Mouse (Mus musculus) CH12.LX (cell line): ENCODE data around the gene Gemin2.

Experiments
- CHD1 ChIP-seq: IDR thresholded peaks from 2 replicates; pipeline ENCODE4 v1.6.1; 2012; ENCODE audit warnings: low read depth, low read length, improper control_type of control experiment, inconsistent platforms
- CTCF ChIP-seq, 2 experiments: IDR thresholded peaks in 1 of 2; conservative IDR thresholded peaks in 1 of 2; 2 replicates each; pipeline ENCODE4 v1.5.1; 2011 to 2012; ENCODE audit warnings: low read depth in 2 of 2, low read length in 2 of 2, improper control_type of control experiment in 1 of 2, inconsistent platforms in 1 of 2, mild to moderate bottlenecking in 1 of 2, moderate library complexity in 1 of 2
- ELF1 ChIP-seq: IDR thresholded peaks from 2 replicates; pipeline ENCODE4 v1.6.1; 2014; ENCODE audit warnings: low read depth, mild to moderate bottlenecking, inconsistent platforms, low read length, improper control_type of control experiment
- EP300 ChIP-seq: IDR thresholded peaks from 2 replicates; pipeline ENCODE4 v1.6.1; 2011; ENCODE audit warnings: low read length, improper control_type of control experiment
- ETS1 ChIP-seq: conservative IDR thresholded peaks from 2 replicates; pipeline ENCODE4 v1.6.1; 2012; ENCODE audit warnings: low read depth, mild to moderate bottlenecking, inconsistent platforms, low read length, improper control_type of control experiment, moderate library complexity
- IRF4 ChIP-seq: IDR thresholded peaks from 2 replicates; pipeline ENCODE4 v1.6.1; 2014; ENCODE audit warnings: low read depth, mild to moderate bottlenecking, inconsistent platforms, low read length, improper control_type of control experiment
- MAFK ChIP-seq: IDR thresholded peaks from 2 replicates; pipeline ENCODE4 v1.6.1; 2011; ENCODE audit warnings: low read length, improper control_type of control experiment; ENCODE audit not compliant: insufficient replicate concordance
- MAX ChIP-seq: IDR thresholded peaks from 2 replicates; pipeline ENCODE4 v1.6.1; 2011; ENCODE audit warnings: low read length, improper control_type of control experiment
- PAX5 ChIP-seq: IDR thresholded peaks from 2 replicates; pipeline ENCODE4 v1.6.1; 2012; ENCODE audit warnings: low read length, inconsistent platforms, mixed read lengths
- POLR2A ChIP-seq: IDR thresholded peaks from 2 replicates; pipeline ENCODE4 v1.6.1; 2011; ENCODE audit warnings: low read depth, mild to moderate bottlenecking, improper control_type of control experiment, low read length
- SIN3A ChIP-seq: IDR thresholded peaks from 2 replicates; pipeline ENCODE4 v1.6.1; 2012; ENCODE audit warnings: low read length, improper control_type of control experiment, inconsistent platforms
- TCF12 ChIP-seq: IDR thresholded peaks from 2 replicates; pipeline ENCODE4 v1.6.1; 2014; ENCODE audit warnings: low read depth, mild to moderate bottlenecking, inconsistent platforms, low read length, improper control_type of control experiment
- USF1 ChIP-seq: IDR thresholded peaks from 2 replicates; pipeline ENCODE4 v1.6.1; 2014; ENCODE audit warnings: low read depth, mild to moderate bottlenecking, inconsistent platforms, low read length, improper control_type of control experiment

GRCm38 (mm10) chr12:59074052-59074451 is 60.9 kb downstream of the Gemin2 start:
- no peak for TF ChIP-seq CTCF (conservative IDR thresholded peaks at IDR 0.05 in 1 of 2, IDR thresholded peaks at IDR 0.05 in 1 of 2; ENCODE audit: low read depth in 2 of 2, low read length in 2 of 2)
- TF ChIP-seq EP300, result no peak
- no peak for TF ChIP-seq ETS1
- no peak for TF ChIP-seq ELF1
- TF ChIP-seq USF1, result no peak
- no peak for TF ChIP-seq POLR2A
- no peak for TF ChIP-seq PAX5
- no peak for TF ChIP-seq SIN3A
- TF ChIP-seq MAFK, result no peak
- TF ChIP-seq MAX, result no peak
- TF ChIP-seq TCF12, result no peak
- no peak for TF ChIP-seq IRF4
- TF ChIP-seq CHD1, result no peak
